Mouse (Mus musculus): Measurements from ENCODE around the gene Tiam2. TPM values are rescaled to one million over a fixed set of nuclear protein-coding genes. Genes with fewer than 3 reads are reported as not detected.

Tiam2 gene
- 4.4 and 5.3 TPM in 2 replicates for polyA plus RNA-seq (2016; fragmentation: Nextera tagmentation; extraction: Ambion mirVana)

DNA sequence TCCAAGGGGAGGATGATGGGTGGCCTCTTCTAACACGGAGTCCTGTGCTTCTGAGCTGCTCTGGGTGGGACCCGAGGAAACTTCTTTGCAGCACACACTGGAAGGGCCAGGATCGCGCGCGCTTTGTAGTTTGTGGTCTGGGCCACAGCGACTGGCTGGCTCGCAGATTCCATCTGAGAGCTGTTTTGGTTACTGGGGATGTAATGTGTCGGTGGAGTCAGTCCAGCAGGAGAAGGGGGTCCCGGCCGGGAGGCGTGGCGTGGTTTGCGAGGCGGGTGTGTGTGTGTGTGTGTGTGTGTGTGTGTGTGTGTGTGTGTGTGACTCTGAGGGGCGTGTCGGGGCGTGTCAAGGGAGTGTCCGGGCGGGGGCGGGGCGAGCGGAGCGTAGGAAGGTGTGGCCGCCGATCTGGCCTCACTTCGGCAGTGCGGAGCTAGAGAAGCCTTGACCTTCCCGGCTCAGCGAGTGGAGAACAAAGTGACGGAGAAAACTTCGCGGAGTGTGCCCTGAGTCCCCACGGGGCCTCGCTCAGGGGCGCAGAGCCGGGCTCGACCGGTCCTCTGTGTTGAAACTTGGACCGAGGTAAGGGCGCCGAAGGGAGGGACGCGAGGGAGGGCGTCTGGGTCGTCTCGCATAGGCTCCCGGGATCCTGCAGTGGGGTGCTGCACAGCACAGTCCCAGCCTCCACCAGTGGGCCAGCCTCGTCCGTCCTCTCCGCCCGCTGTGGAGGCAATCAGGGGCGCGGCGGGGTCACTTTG, at the start of gene Tiam2:
Tiam2 (plus strand) TSS at position 426 of the 755 bp plus-strand sequence.
- Histone ChIP-seq H3K27me3 (ENCODE audit: poor library complexity, severe bottlenecking) (peaks cover 85% of the 10 kb centered on the region), H3K27ac (peak within 1 kb of the TSS; percentile 66; the same call in 1 of the 2 replicates), H3K9me3 (no peaks in the 10 kb centered on the region), H3K4me3 (peak within 1 kb of the TSS; percentile 65), H3K36me3 (replicated peaks) (no peaks in the 10 kb centered on the region), H3K4me1 (peaks cover 21% of the 10 kb centered on the region)
- under 1% methylated on average over 55 of the region's 55 CpGs for WGBS
- peak; percentile 80 for DNase-seq (ENCODE audit: extremely low spot score, low spot score)

DNA sequence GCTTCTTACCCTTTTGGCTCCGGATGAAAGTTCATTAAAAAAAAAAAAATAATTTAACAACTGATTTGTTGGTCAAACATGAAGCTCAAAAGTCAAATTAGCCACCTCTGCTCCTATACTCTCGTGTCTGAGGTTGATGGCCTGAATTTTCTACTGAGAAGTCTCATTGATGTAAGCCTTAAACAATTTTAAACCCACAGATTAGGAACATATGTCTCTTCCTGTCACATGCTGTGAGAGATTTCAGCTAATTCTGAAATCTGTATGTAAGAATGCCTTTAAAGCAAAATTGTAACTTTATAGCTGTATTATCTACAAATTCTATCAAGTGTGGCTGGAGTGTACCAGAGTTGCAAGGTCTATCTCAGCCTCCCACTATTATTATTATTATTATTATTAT, 46.1 kb upstream of the Tiam2 start:
- 67% methylated on average over 2 of the region's 2 CpGs for WGBS
- Histone ChIP-seq H3K27ac (peak overlapping the region; percentile 22; the same call in 1 of the 2 replicates), H3K27me3 (ENCODE audit: poor library complexity, severe bottlenecking) (peaks cover 37% of the 10 kb centered on the region), H3K36me3 (replicated peaks) (no peaks in the 10 kb centered on the region), H3K4me3 (no peak overlapping the region), H3K4me1 (peaks cover 41% of the 10 kb centered on the region), H3K9me3 (no peaks in the 10 kb centered on the region)
- no peak for DNase-seq (ENCODE audit: extremely low spot score, low spot score)

DNA sequence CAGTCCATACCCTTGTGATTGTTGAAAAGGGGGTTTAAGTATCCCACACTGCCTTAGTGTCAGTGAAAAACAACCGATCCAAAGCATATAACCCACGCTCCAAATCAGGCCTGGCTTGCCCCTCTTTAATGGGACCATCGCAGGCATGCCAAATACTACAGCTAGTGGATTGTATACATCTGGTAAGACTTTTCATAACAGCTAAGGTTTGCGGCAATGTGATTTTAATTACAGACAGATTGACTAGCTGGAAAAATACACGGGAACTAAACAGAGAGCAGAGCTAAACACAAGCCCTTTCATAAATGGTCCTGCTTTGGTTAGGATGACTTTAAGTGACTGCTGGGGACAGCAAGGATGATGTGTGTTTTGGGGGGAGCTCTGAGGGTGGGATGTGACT, 44.4 kb upstream of the Tiam2 start:
- Histone ChIP-seq H3K27ac (peak overlapping the region; percentile 40; the same call in 1 of the 2 replicates), H3K4me3 (no peak overlapping the region), H3K4me1 (peaks cover 27% of the 10 kb centered on the region), H3K36me3 (replicated peaks) (no peaks in the 10 kb centered on the region), H3K9me3 (no peaks in the 10 kb centered on the region), H3K27me3 (ENCODE audit: poor library complexity, severe bottlenecking) (peaks cover 23% of the 10 kb centered on the region)
- no peak for DNase-seq (ENCODE audit: extremely low spot score, low spot score)
- 78% methylated on average over 5 of the region's 5 CpGs for WGBS

DNA sequence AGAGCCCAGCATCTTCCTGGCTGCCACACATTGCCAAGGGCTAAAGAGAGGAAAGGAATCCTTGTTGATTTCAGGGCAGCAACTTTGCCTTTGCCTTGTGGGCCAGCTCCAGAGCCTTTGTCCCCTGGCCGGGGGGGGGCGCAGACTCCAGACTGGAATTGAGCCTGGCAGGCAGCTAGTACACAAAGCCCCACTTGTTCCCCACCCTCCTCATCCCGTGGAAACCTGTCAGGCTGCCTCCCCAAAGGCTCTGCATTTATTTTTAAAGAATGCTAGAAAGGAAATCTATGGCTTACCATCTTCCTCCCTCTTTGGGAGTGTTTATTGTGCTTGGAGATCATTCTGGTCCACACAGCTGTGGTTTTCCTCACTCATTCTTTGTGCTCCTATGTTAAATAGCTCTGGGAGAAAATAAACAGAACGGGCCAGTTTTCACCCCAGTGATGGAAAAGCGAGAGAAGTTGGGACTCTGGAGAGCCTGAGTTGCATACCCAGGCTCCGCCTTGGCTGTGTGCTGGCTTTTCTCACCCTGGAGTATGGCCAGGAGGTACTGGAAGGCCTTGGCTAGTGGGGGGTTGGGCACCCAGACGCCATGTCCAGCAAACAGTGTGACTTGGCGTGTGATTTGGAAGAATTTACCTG, 41.2 kb upstream of the Tiam2 start:
- Histone ChIP-seq H3K4me3 (no peak overlapping the region), H3K27ac (peak overlapping the region; percentile 66), H3K9me3 (no peaks in the 10 kb centered on the region), H3K36me3 (replicated peaks) (no peaks in the 10 kb centered on the region), H3K4me1 (peaks cover 27% of the 10 kb centered on the region), H3K27me3 (ENCODE audit: poor library complexity, severe bottlenecking) (no peaks in the 10 kb centered on the region)
- no peak for DNase-seq (ENCODE audit: extremely low spot score, low spot score)
- 52% methylated on average over 8 of the region's 8 CpGs for whole genome bisulfite sequencing

DNA sequence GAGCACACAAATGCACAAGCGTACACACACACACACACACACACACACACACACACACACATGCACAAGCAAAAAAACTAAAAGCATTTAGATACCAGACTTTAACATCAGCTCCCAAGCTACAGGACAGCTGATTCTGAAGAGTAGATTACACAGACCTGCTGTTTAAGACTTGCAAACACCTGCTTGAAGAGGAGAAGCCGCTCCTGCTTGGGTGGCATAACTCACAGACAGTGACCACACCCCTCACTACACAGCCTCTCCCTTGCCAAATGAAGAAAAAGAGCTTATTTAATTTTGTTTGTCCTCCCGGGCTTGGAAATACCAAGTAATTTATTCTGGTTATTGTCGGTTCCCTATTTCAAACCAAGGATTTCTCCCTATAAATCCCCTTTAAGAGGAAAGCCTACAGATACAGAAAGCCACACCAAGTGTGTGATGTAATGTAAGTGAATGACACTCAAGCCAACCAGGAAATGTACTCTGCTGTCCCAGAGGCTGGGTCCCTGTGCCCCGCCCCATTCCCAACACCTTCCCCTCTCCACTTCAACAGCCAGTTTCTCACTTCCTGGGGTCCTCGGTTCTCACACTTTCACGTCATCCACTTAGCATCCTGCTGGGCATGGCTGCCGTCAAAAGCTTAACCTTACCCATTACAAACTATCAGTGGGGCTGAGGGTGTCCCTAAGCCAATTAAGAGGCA, 40.1 kb upstream of the Tiam2 start:
- 68% methylated on average over 8 of the region's 8 CpGs for WGBS
- Histone ChIP-seq H3K27ac (no peak overlapping the region), H3K4me1 (peaks cover 20% of the 10 kb centered on the region), H3K27me3 (ENCODE audit: poor library complexity, severe bottlenecking) (no peaks in the 10 kb centered on the region), H3K4me3 (no peak overlapping the region), H3K36me3 (replicated peaks) (no peaks in the 10 kb centered on the region), H3K9me3 (no peaks in the 10 kb centered on the region)
- no peak for DNase-seq (ENCODE audit: extremely low spot score, low spot score)

DNA sequence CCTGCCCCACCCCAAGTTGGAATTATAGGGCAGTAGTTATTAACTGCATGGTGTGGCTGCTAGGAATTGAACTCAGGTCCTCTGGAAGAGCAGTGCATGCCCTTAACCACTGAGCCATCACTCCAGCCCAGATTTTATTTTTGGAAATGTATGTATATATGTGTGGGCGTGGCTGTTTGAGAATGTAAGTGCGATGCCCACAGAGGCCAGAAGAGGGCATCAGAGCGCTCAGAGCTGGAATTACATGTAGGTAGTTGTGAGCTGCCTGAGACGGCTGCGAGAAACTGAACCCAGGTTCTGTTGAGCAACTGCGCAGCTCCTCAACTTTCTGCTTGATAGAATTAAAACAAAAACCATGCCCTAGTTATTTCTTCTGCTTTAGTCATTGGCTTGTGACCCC, 38.0 kb upstream of the Tiam2 start:
- Histone ChIP-seq H3K9me3 (no peaks in the 10 kb centered on the region), H3K4me3 (no peak overlapping the region), H3K4me1 (peaks cover 11% of the 10 kb centered on the region), H3K36me3 (replicated peaks) (peaks cover 3% of the 10 kb centered on the region; the same call in 1 of the 2 replicates), H3K27me3 (ENCODE audit: poor library complexity, severe bottlenecking) (no peaks in the 10 kb centered on the region), H3K27ac (no peak overlapping the region)
- peak; percentile 58 for DNase-seq (ENCODE audit: extremely low spot score, low spot score)
- 30% methylated on average over 6 of the region's 6 CpGs for WGBS

DNA sequence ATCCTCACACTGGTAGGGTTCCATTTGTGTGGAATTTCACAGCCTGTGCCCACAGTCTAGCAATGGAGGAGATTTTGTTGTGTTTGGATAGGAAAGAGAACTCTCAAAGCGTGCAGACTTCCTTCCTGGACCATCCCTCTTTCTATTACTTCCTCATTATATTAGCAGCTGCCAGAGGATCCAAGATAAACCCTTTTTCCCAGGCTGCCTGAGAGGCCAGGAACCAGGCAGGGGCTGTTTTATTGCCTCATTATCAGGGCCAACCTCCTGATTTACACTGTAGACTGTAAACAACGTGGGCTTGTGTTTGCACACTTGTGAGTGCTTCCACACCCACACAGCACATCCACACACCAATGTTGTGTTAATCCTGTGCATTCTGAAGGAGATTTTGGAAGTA, 31.3 kb upstream of the Tiam2 start:
- Histone ChIP-seq H3K27ac (no peak overlapping the region), H3K4me3 (no peak overlapping the region), H3K4me1 (peaks cover 6% of the 10 kb centered on the region; the same call in 1 of the 2 replicates), H3K9me3 (no peaks in the 10 kb centered on the region), H3K27me3 (ENCODE audit: poor library complexity, severe bottlenecking) (no peaks in the 10 kb centered on the region), H3K36me3 (replicated peaks) (peaks cover 6% of the 10 kb centered on the region; the same call in 1 of the 2 replicates)
- WGBS, result 76% methylated on average over 2 of the region's 2 CpGs
- no peak for DNase-seq (ENCODE audit: extremely low spot score, low spot score)

DNA sequence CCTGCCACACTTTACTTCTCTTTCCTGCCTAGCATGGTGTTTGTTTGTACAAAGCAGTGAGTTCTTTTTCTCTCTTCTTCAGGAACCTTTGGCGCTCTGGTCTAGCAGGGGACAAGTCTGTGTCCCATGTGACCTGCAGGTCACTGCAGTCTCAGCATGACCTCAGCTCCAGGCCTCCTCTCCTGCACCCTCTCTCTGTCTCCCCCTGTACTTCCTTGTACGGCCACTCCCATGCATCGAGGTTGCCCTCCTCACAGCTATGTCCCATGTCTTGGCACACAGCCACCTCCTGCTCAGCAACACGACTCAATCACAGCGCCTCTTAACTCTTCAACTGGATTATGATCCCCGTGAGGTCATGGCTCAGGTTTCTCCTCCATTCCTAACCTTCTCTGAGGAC, 26.9 kb upstream of the Tiam2 start:
- Histone ChIP-seq H3K4me3 (no peak overlapping the region), H3K4me1 (peaks cover 6% of the 10 kb centered on the region; the same call in 1 of the 2 replicates), H3K27me3 (ENCODE audit: poor library complexity, severe bottlenecking) (no peaks in the 10 kb centered on the region), H3K27ac (no peak overlapping the region), H3K9me3 (no peaks in the 10 kb centered on the region), H3K36me3 (replicated peaks) (no peaks in the 10 kb centered on the region)
- WGBS, result 89% methylated on average over 6 of the region's 6 CpGs
- DNase-seq (ENCODE audit: extremely low spot score, low spot score), result no peak

DNA sequence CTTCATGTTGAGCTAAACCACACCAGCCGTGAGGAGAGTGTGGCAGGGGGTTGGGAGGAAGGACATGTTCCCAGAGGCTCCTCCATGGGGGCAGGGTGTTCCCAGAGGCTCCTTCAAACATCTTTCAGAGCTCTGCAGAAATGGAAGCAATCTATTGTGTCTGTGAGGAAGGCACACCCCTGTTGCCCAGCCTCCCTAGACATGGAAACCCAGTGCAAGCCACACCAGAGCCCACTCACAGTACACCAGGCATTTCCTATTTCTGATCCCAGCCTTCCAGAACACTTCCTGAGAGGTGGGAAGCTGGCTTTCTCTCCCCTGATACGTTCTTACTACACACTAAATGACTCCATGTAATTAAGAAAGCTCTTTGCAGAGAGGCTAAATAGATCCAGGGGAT, 20.4 kb upstream of the Tiam2 start:
- Histone ChIP-seq H3K27me3 (ENCODE audit: poor library complexity, severe bottlenecking) (no peaks in the 10 kb centered on the region), H3K36me3 (replicated peaks) (no peaks in the 10 kb centered on the region), H3K27ac (no peak overlapping the region), H3K9me3 (no peaks in the 10 kb centered on the region), H3K4me3 (no peak overlapping the region), H3K4me1 (peaks cover 4% of the 10 kb centered on the region; the same call in 1 of the 2 replicates)
- no peak for DNase-seq (ENCODE audit: extremely low spot score, low spot score)
- 65% methylated on average over 2 of the region's 2 CpGs for WGBS

DNA sequence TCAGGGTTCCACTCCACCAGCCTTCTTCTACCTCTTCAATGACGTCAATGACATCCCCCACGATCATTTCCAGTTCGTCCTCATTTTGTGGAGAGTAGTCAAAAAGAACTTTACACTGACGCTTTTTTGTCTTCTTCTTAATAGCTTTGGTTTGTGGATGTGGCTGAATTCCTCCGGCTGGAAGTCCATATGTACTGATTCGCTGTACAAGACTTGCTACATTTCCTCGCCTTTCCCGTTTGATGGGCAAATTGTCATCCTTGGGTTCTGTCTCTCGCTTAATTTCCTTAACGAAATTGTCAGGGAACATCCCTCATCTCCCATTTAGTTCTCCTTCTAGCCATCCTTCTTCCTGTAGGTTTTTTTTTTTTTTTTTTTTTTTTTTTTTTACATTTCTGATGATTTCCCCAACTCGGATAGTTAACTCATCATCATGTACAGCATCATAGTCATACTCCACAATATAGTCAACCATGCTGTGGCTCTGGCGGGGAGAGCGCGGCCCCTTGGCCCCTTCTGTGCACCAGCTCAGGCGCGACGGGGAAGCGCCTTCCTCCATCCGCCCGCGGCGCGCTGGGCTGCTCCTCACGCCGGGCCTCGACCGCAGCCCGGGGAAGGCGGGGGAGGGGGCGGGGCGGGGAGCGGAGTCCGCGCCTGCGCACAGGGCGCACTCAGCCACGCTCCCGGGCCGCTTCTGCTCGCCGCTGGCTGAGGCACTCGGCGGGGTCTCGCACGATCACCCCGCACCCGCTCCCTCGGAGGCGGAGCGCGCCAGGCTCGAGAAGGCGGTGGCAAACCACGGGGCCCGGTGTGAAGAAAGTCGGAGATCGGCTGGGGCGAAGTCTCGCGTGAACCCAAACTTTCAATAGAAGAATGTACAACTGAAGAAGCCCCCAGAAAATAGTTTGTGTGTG, 12.4 kb upstream of the Tiam2 start:
- DNase-seq (ENCODE audit: extremely low spot score, low spot score), result peak; percentile 82
- H3K27me3 ChIP-seq (ENCODE audit: poor library complexity, severe bottlenecking), result peaks cover 51% of the 10 kb centered on the region
- H3K27ac ChIP-seq, result peak overlapping the region; percentile 82
- 5% methylated on average over 60 of the region's 60 CpGs for WGBS
- H3K4me1 ChIP-seq, result peaks cover 13% of the 10 kb centered on the region
- no peaks in the 10 kb centered on the region for H3K9me3 ChIP-seq
- H3K36me3 ChIP-seq (replicated peaks), result no peaks in the 10 kb centered on the region
- peak overlapping the region; percentile 54 for H3K4me3 ChIP-seq

DNA sequence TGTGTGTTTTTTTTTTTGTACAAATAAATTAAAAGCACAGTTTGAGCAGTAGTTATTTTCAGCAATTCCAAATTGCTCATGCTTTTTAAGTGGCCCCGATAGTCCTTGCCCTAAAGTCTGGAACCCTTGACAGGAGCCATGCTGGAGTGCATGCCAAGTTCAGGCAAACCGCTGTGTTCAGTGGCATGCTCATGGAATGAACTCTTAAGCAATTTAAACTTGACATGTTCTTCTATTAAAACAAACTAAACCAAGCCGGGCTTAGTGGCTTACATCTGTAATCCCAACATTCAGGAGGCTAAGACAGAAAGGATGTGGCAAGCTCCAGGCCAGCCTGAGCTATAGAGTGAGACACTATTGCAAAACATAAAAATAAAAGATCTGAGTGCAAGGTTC, 11.8 kb upstream of the Tiam2 start:
- Histone ChIP-seq H3K9me3 (0 out of 2 replicates have a peak, but pooled peaks cover 2% of the 10 kb centered on the region), H3K27me3 (ENCODE audit: poor library complexity, severe bottlenecking) (peaks cover 51% of the 10 kb centered on the region), H3K36me3 (replicated peaks) (no peaks in the 10 kb centered on the region), H3K4me3 (peak overlapping the region; percentile 54), H3K27ac (peak overlapping the region; percentile 82; the same call in 1 of the 2 replicates), H3K4me1 (peaks cover 13% of the 10 kb centered on the region)
- 38% methylated on average over 3 of the region's 3 CpGs for WGBS
- no peak for DNase-seq (ENCODE audit: extremely low spot score, low spot score)

DNA sequence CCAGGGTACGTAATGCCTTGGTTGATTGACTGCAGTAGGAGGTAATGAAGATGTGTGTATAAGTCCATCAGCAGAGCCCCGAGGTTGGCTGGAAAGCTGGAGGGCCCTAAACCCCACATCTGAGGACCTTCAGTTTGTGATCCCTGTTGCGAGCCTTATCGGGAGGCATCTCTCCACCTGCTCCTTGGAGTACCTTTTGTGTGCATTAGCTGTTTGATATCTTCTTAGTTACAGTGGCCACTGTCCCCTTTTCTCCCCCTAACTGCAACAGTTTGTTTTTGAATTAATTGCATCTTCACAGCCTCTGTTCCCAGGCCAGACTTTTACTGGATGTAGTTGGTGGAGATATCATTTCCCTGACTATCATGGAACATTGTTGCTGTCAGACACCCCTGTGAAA, 10.8 kb upstream of the Tiam2 start:
- H3K36me3 ChIP-seq (replicated peaks), result no peaks in the 10 kb centered on the region
- H3K9me3 ChIP-seq, result 0 out of 2 replicates have a peak, but pooled peaks cover 2% of the 10 kb centered on the region
- H3K27me3 ChIP-seq (ENCODE audit: poor library complexity, severe bottlenecking), result peaks cover 51% of the 10 kb centered on the region
- H3K4me3 ChIP-seq, result no peak overlapping the region
- no peak overlapping the region for H3K27ac ChIP-seq
- H3K4me1 ChIP-seq, result peaks cover 13% of the 10 kb centered on the region
- WGBS, result 84% methylated on average over 4 of the region's 4 CpGs
- DNase-seq (ENCODE audit: extremely low spot score, low spot score), result no peak
